Mouse (Mus musculus) kidney, adult 2 months (tissue): ENCODE measurements around the gene Zfp558. TPM values are rescaled to one million over a fixed set of nuclear protein-coding genes. Genes with fewer than 3 reads are reported as not detected.
"Not testable (repeated sequence)": the region's sequence is repeated elsewhere in the genome, so short reads cannot be mapped to it uniquely, and the experiment has no call there.

Source experiments
- DNase-seq: peaks from one replicate; pipeline ENCODE4 v3.0.0; 2021
- H3K27ac ChIP-seq: fragments of 200-500 bp; 2 replicates; pipeline ENCODE4 v1.5.1; 2012; ENCODE audit warnings: low read depth, low read length, control low read depth, inconsistent platforms; ENCODE audit not compliant: insufficient read depth
- H3K27me3 ChIP-seq: fragments of 200-500 bp; replicated peaks from 2 replicates; pipeline ENCODE4 v1.6.1; 2012; ENCODE audit warnings: mild to moderate bottlenecking, moderate library complexity, low read length, inconsistent platforms; ENCODE audit not compliant: control insufficient read depth, insufficient read depth
- H3K36me3 ChIP-seq: fragments of 200-500 bp; 2 replicates; pipeline ENCODE4 v1.6.1; 2012; ENCODE audit warnings: mild to moderate bottlenecking, moderate library complexity, low read length, inconsistent platforms; ENCODE audit not compliant: control insufficient read depth, insufficient read depth
- H3K4me1 ChIP-seq: fragments of 200-500 bp; 2 replicates; pipeline ENCODE4 v1.6.1; 2011; ENCODE audit warnings: low read length; ENCODE audit not compliant: control insufficient read depth, insufficient read depth
- H3K4me3 ChIP-seq: fragments of 200-500 bp; 2 replicates; pipeline ENCODE4 v1.5.1; 2011; ENCODE audit warnings: mild to moderate bottlenecking, low read depth, low read length, control low read depth; ENCODE audit not compliant: insufficient read depth
- CTCF ChIP-seq: fragments of 200-500 bp; conservative IDR thresholded peaks from 2 replicates; pipeline ENCODE4 v1.5.1; 2011; ENCODE audit warnings: low read depth, mild to moderate bottlenecking, control low read depth, low read length, moderate library complexity, mixed read lengths; ENCODE audit not compliant: insufficient read depth, insufficient read length
- POLR2A ChIP-seq: fragments of 200-500 bp; IDR thresholded peaks from one replicate; pipeline ENCODE4 v1.6.1; 2011; ENCODE audit warnings: low read depth, low read length, control low read depth
- WGBS: fragments of 180-500 bp; shearing (Covaris S2); methylation state at CpG from one replicate; pipeline ENCODE4 v1.1.7; 2018; 5-methylcytosine and 5-hydroxymethylcytosine counted together
- polyA plus RNA-seq: library from polyadenylated mRNA; depleted of rRNA; stranded (reverse); fragments of >200 nt; gene quantifications from 2 replicates; pipeline ENCODE4 v1.2.3, GENCODE M21; 2012; rRNA removed

The Zfp558 gene
- polyA plus RNA-seq, 1 experiment = 0.44 TPM

DNA sequence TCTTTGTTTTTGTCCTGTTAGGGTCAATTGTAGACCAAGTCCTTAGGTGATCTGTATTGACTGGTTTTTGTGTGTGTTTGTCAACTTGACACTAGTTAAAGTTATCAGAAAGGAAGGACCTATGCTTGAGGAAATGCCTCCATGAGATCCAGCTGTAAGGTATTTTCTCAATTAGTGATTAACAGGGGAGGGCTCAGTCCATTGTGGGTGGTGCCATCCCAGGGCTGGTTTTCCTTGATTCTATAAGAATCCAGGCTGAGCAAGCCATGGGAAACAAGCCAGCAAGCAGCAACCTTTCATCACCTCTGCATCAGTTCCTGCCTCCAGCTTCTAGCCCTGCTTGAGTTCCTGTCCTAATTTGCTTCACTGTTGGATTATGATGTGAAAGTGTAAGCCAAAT is 47.7 kb downstream of the Zfp558 start, which contains the start of gene Mbd3l2:
Gene Mbd3l2 (plus strand): TSS at position 301 of the 400 bp plus-strand sequence.
- Histone ChIP-seq H3K4me3 (no peak within 1 kb of the TSS), H3K27me3 (no peaks in the 10 kb centered on the region), H3K4me1 (no peaks in the 10 kb centered on the region), H3K27ac (no peak within 1 kb of the TSS), H3K36me3 (no peaks in the 10 kb centered on the region)
- no peak for DNase-seq
- TF ChIP-seq CTCF = no peak
- TF ChIP-seq POLR2A = no peak

DNA sequence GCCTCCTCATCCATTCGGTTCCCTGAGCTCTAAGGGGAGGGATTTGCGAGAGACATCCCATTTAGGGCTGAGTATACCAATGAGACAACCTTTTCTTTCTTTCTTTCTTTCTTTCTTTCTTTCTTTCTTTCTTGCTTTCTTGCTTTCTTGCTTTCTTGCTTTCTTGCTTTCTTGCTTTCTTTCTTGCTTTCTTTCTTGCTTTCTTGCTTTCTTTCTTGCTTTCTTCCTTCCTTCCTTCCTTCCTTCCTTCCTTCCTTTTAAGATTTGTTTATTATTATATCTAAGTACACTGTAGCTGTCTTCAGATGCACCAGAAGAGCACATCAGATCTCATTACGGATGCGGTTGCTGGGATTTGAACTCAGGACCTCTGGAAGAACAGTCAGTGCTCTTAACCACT is 65.7 kb downstream of the Zfp558 start:
- not testable (repeated sequence) for H3K27ac ChIP-seq, H3K4me3 ChIP-seq, H3K4me1 ChIP-seq, DNase-seq, H3K27me3 ChIP-seq, H3K36me3 ChIP-seq
- WGBS = 86% methylated on average over 4 of the region's 4 CpGs

Other genes starting within 250 kb of the Zfp558 start
- gene Chordc1, start 186.1 kb downstream of the Zfp558 start, polyA plus RNA-seq = 28.7 and 31.9 TPM in 2 replicates
- gene Naalad2, start 75.3 kb downstream of the Zfp558 start, polyA plus RNA-seq = 1.0 and 1.6 TPM in 2 replicates
- not detected in 2 replicates for gene Ubtfl1, start 73.8 kb downstream of the Zfp558 start, polyA plus RNA-seq
- not detected in 2 replicates for gene Mbd3l2, start 47.6 kb downstream of the Zfp558 start, polyA plus RNA-seq
- not detected in 2 replicates for gene Mbd3l1, start 91 bp upstream of the Zfp558 start, polyA plus RNA-seq
- 0.09 and 0.12 TPM in 2 replicates for gene Muc16, start 196.3 kb upstream of the Zfp558 start, polyA plus RNA-seq